Mouse (Mus musculus) cerebellum, adult 2 months (tissue): ENCODE data around the gene Rpl6.
A peak's percentile ranks its signal among the peaks of the same experiment; 100 is the strongest.

Experiments
- CTCF ChIP-seq: fragments of 200-500 bp; IDR thresholded peaks from 2 replicates; pipeline ENCODE4 v1.5.1; 2011; ENCODE audit warnings: low read depth, mild to moderate bottlenecking, control low read depth, low read length, moderate library complexity, borderline replicate concordance; ENCODE audit not compliant: insufficient read depth
- POLR2A ChIP-seq: fragments of 200-500 bp; IDR thresholded peaks from 2 replicates; pipeline ENCODE4 v1.6.1; 2011; ENCODE audit warnings: low read length, control low read depth, borderline replicate concordance; ENCODE audit not compliant: insufficient read depth

GRCm38 (mm10) chr5:121215380-121216125, 11.3 kb downstream of the Rpl6 start:
- TF ChIP-seq CTCF (peak; percentile 95), POLR2A (no peak)
